Mouse (Mus musculus) MEL (cell line): Measurements from ENCODE around the gene Adtrp. TPM values are rescaled to one million over a fixed set of nuclear protein-coding genes. Genes with fewer than 3 reads are reported as not detected.

ENCODE experiments used
- DNase-seq: peaks from one replicate; pipeline ENCODE4 v3.0.0; 2011; ENCODE audit warnings: low read depth, low spot score
- H3K27ac ChIP-seq: 2 replicates; pipeline ENCODE4 v1.5.1; 2012; ENCODE audit warnings: low read depth, mild to moderate bottlenecking, control low read depth, low read length, moderate library complexity; ENCODE audit not compliant: control insufficient read depth
- H3K27me3 ChIP-seq, 2 experiments: fragments of 150-350 bp in 1 of 2; sonication (generic) in 1 of 2; 2 replicates each; pipeline ENCODE4 v1.6.1; 2012; ENCODE audit warnings: low read length in 2 of 2, mild to moderate bottlenecking in 2 of 2, improper control_type of control experiment in 1 of 2, moderate library complexity in 1 of 2; ENCODE audit not compliant: insufficient read depth in 2 of 2, control insufficient read depth in 1 of 2
- H3K36me3 ChIP-seq, 2 experiments: 2 replicates each; pipeline ENCODE4 v1.6.1; 2012 to 2014; ENCODE audit warnings: low read length in 2 of 2, improper control_type of control experiment in 1 of 2, inconsistent platforms in 1 of 2, mild to moderate bottlenecking in 1 of 2; ENCODE audit not compliant: insufficient read depth in 2 of 2, control insufficient read depth in 1 of 2
- H3K4me1 ChIP-seq, 2 experiments: fragments of 150-350 bp in 1 of 2; sonication (generic) in 1 of 2; 2 replicates each; pipeline ENCODE4 v1.6.1; 2012; ENCODE audit warnings: low read length in 2 of 2, improper control_type of control experiment in 1 of 2, mild to moderate bottlenecking in 1 of 2; ENCODE audit not compliant: insufficient read depth in 2 of 2, control insufficient read depth in 1 of 2
- H3K4me3 ChIP-seq, 2 experiments: fragments of 150-350 bp in 1 of 2; sonication (generic) in 1 of 2; 2 replicates each; pipeline ENCODE4 v1.5.1; 2012; ENCODE audit warnings: low read depth in 2 of 2, low read length in 2 of 2, mild to moderate bottlenecking in 2 of 2, moderate library complexity in 2 of 2, control low read depth in 1 of 2, improper control_type of control experiment in 1 of 2; ENCODE audit not compliant: control insufficient read depth in 1 of 2, insufficient read depth in 1 of 2
- H3K79me2 ChIP-seq: 2 replicates; pipeline ENCODE4 v1.6.1; 2012; ENCODE audit warnings: mild to moderate bottlenecking, low read length, moderate library complexity; ENCODE audit not compliant: control insufficient read depth, poor library complexity, insufficient read depth
- H3K9ac ChIP-seq: 2 replicates; pipeline ENCODE4 v1.6.1; 2012; ENCODE audit warnings: low read depth, mild to moderate bottlenecking, control low read depth, low read length, moderate library complexity; ENCODE audit not compliant: control insufficient read depth, poor library complexity, severe bottlenecking
- H3K9me3 ChIP-seq: fragments of 150-350 bp; sonication (generic); replicated peaks from 2 replicates; pipeline ENCODE4 v1.6.1; 2012; ENCODE audit warnings: mild to moderate bottlenecking, low read length, improper control_type of control experiment, moderate library complexity; ENCODE audit not compliant: insufficient read depth
- CHD1 ChIP-seq: IDR thresholded peaks from 2 replicates; pipeline ENCODE4 v1.6.1; 2012; ENCODE audit warnings: low read depth, mild to moderate bottlenecking, inconsistent platforms, low read length, improper control_type of control experiment
- CHD2 ChIP-seq: IDR thresholded peaks from 2 replicates; pipeline ENCODE4 v1.6.1; 2011; ENCODE audit warnings: low read length, improper control_type of control experiment
- CTCF ChIP-seq, 3 experiments: IDR thresholded peaks in 2 of 3; conservative IDR thresholded peaks in 1 of 3; 2 replicates each; pipeline ENCODE4 v1.5.1; 2011 to 2012; ENCODE audit warnings: low read length in 3 of 3, low read depth in 2 of 3, mild to moderate bottlenecking in 2 of 3, improper control_type of control experiment in 1 of 3, inconsistent platforms in 1 of 3, mixed read lengths in 1 of 3, moderate library complexity in 1 of 3; ENCODE audit not compliant: control insufficient read depth in 1 of 3, insufficient read depth in 1 of 3, poor library complexity in 1 of 3, severe bottlenecking in 1 of 3
- ELF1 ChIP-seq: IDR thresholded peaks from 2 replicates; pipeline ENCODE4 v1.6.1; 2014; ENCODE audit warnings: low read depth, mild to moderate bottlenecking, inconsistent platforms, low read length, improper control_type of control experiment, moderate library complexity
- EP300 ChIP-seq, 2 experiments: IDR thresholded peaks; 2 replicates each; pipeline ENCODE4 v1.6.1; 2011; ENCODE audit warnings: improper control_type of control experiment in 2 of 2, low read length in 2 of 2, low read depth in 1 of 2, mild to moderate bottlenecking in 1 of 2
- ETS1 ChIP-seq: IDR thresholded peaks from 2 replicates; pipeline ENCODE4 v1.6.1; 2012; ENCODE audit warnings: low read depth, mild to moderate bottlenecking, inconsistent platforms, low read length, improper control_type of control experiment, moderate library complexity
- GABPA ChIP-seq: IDR thresholded peaks from 2 replicates; pipeline ENCODE4 v1.6.1; 2012; ENCODE audit warnings: low read depth, mild to moderate bottlenecking, inconsistent platforms, low read length, improper control_type of control experiment, moderate library complexity
- HCFC1 ChIP-seq: IDR thresholded peaks from 2 replicates; pipeline ENCODE4 v1.6.1; 2012; ENCODE audit warnings: low read depth, mild to moderate bottlenecking, inconsistent platforms, low read length, improper control_type of control experiment, moderate library complexity
- KAT2A ChIP-seq: conservative IDR thresholded peaks from 2 replicates; pipeline ENCODE4 v1.6.1; 2012; ENCODE audit warnings: low read depth, low read length, improper control_type of control experiment, inconsistent platforms
- MAFK ChIP-seq: IDR thresholded peaks from 2 replicates; pipeline ENCODE4 v1.6.1; 2011; ENCODE audit warnings: low read depth, mild to moderate bottlenecking, low read length, improper control_type of control experiment, borderline replicate concordance
- MAZ ChIP-seq: IDR thresholded peaks from 2 replicates; pipeline ENCODE4 v1.6.1; 2012; ENCODE audit warnings: low read depth, mild to moderate bottlenecking, inconsistent platforms, low read length, improper control_type of control experiment
- MEF2A ChIP-seq: IDR thresholded peaks from 2 replicates; pipeline ENCODE4 v1.6.1; 2014; ENCODE audit warnings: low read depth, mild to moderate bottlenecking, inconsistent platforms, low read length, improper control_type of control experiment; ENCODE audit not compliant: poor library complexity, insufficient replicate concordance, severe bottlenecking; ENCODE audit errors: extremely low read depth
- MYB ChIP-seq: IDR thresholded peaks from 2 replicates; pipeline ENCODE4 v1.6.1; 2011; ENCODE audit warnings: mild to moderate bottlenecking, low read depth, low read length, improper control_type of control experiment
- NELFE ChIP-seq: IDR thresholded peaks from 2 replicates; pipeline ENCODE4 v1.6.1; 2011; ENCODE audit warnings: low read depth, low read length, improper control_type of control experiment
- NRF1 ChIP-seq: IDR thresholded peaks from 2 replicates; pipeline ENCODE4 v1.6.1; 2014; ENCODE audit warnings: low read depth, mild to moderate bottlenecking, inconsistent platforms, low read length, improper control_type of control experiment, moderate library complexity; ENCODE audit not compliant: poor library complexity, insufficient read depth, severe bottlenecking
- POLR2AphosphoS2 ChIP-seq: IDR thresholded peaks from 2 replicates; pipeline ENCODE4 v1.6.1; 2011; ENCODE audit warnings: low read length, improper control_type of control experiment
- RCOR1 ChIP-seq: IDR thresholded peaks from 2 replicates; pipeline ENCODE4 v1.6.1; 2012; ENCODE audit warnings: low read depth, mild to moderate bottlenecking, inconsistent platforms, low read length, improper control_type of control experiment
- TAL1 ChIP-seq: IDR thresholded peaks from 2 replicates; pipeline ENCODE4 v1.6.1; 2012; ENCODE audit warnings: mild to moderate bottlenecking, inconsistent platforms, low read length, moderate library complexity, mixed read lengths
- TBP ChIP-seq: IDR thresholded peaks from 2 replicates; pipeline ENCODE4 v1.8.0; 2011; ENCODE audit warnings: low read depth, low read length, improper control_type of control experiment
- TCF12 ChIP-seq: IDR thresholded peaks from 2 replicates; pipeline ENCODE4 v1.6.1; 2014; ENCODE audit warnings: low read depth, mild to moderate bottlenecking, inconsistent platforms, low read length, improper control_type of control experiment, moderate library complexity
- USF2 ChIP-seq, 2 experiments: IDR thresholded peaks; 2 replicates each; pipeline ENCODE4 v1.6.1; 2011 to 2012; ENCODE audit warnings: improper control_type of control experiment in 2 of 2, low read length in 2 of 2, borderline replicate concordance in 1 of 2, inconsistent platforms in 1 of 2, low read depth in 1 of 2, mild to moderate bottlenecking in 1 of 2; ENCODE audit not compliant: insufficient read depth in 1 of 2
- ZC3H11A ChIP-seq: IDR thresholded peaks from 2 replicates; pipeline ENCODE4 v1.6.1; 2012; ENCODE audit warnings: low read depth, mild to moderate bottlenecking, inconsistent platforms, low read length, improper control_type of control experiment
- ZKSCAN1 ChIP-seq: IDR thresholded peaks from 2 replicates; pipeline ENCODE4 v1.6.1; 2012; ENCODE audit warnings: low read depth, mild to moderate bottlenecking, inconsistent platforms, low read length, improper control_type of control experiment, moderate library complexity
- ZMIZ1 ChIP-seq: IDR thresholded peaks from 2 replicates; pipeline ENCODE4 v1.6.1; 2012; ENCODE audit warnings: low read depth, mild to moderate bottlenecking, inconsistent platforms, low read length, improper control_type of control experiment, moderate library complexity
- polyA plus RNA-seq, 2 experiments: library from polyadenylated mRNA; stranded (reverse) in 1 of 2; unstranded in 1 of 2; fragments of >175 nt in 1 of 2; fragments of >200 nt in 1 of 2; gene quantifications; 2 replicates each; pipeline versions ENCODE4 v1.2.1 to v1.2.4; 2012; ENCODE audit warnings: low replicate concordance in 2 of 2, low read depth in 1 of 2; ENCODE audit not compliant: insufficient read length in 2 of 2, insufficient read depth in 1 of 2, missing spikeins in 1 of 2
- total RNA-seq: library from RNA; depleted of rRNA; stranded (reverse); fragments of 300-350 nt; gene quantifications from 2 replicates; pipeline ENCODE4 v1.2.3, GENCODE M21; 2012

Gene Adtrp
- total and polyA plus RNA-seq, 3 experiments = not detected

DNA sequence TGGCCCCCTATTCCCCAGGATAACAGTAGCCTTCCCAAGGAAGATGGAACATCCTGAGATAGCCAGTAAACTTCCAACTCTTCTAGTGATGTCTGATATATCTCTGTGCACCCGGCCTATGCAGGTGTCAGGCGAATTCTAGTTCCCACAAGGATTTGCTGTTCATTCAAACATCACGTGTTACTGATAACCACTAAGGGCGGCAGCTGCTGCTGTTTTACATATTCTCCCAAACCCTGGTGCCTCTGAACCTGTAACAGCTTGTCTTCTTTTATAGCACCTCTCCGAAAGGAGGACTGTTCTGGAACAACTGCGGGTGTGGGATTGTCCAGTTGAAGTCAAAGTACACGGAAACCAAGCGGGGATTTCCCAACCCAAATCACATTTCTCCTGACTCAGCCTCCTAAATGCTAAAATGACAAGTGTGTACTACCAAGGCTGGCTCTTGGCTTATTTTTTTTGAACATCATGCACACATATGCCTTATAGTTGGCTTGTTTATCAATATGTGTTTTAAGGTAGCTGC lies 13.8 kb downstream of the Adtrp start:
- TF ChIP-seq HCFC1 = no peak
- no peak for TF ChIP-seq TBP
- no peak for TF ChIP-seq MAZ
- no peak for TF ChIP-seq EP300 (IDR thresholded peaks at IDR 0.05; ENCODE audit: low read depth in 1 of 2, low read length in 2 of 2)
- no peak for TF ChIP-seq GABPA
- no peak for TF ChIP-seq ZKSCAN1
- no peak for TF ChIP-seq ELF1
- TF ChIP-seq CHD2 = no peak
- no peak for TF ChIP-seq MEF2A
- no peak for TF ChIP-seq POLR2AphosphoS2
- TF ChIP-seq TCF12 = no peak
- TF ChIP-seq RCOR1 = no peak
- Histone ChIP-seq H3K27me3 (no peaks in the 10 kb centered on the region), H3K4me1 (no peaks in the 10 kb centered on the region), H3K27ac (no peak overlapping the region), H3K36me3 (no peaks in the 10 kb centered on the region), H3K4me3 (no peak overlapping the region), H3K9me3 (no peaks in the 10 kb centered on the region), H3K79me2 (no peaks in the 10 kb centered on the region), H3K9ac (no peak overlapping the region)
- DNase-seq = no peak

DNA sequence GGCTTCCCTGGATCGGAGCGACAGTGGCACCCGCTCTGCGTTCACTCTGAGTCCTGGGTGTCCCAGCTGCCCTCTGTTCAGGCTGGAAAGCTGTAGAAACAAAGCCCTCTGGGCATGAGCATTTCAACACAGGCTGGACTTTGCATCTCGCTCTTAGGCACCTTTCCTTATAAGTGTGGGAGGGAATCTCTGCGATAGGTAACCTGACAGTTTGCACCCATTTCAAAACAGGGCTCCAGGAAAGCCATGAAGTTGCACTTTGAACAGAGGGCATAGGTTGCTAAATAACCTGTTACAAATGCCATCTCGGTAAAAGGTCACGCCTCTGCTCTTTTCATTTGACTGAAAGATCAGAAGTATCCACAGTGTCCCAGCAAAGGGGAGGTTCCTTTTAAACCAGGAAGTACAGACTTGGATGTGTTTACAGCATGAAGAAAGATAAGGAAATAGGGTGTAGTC lies 19.2 kb downstream of the Adtrp start:
- Histone ChIP-seq H3K4me1 (no peaks in the 10 kb centered on the region), H3K27ac (no peak overlapping the region)
- no peak for DNase-seq

More for the DNA sequence above, 19.2 kb downstream of the Adtrp start:
- Histone ChIP-seq H3K36me3 (no peaks in the 10 kb centered on the region), H3K27me3 (no peaks in the 10 kb centered on the region), H3K79me2 (no peaks in the 10 kb centered on the region), H3K9ac (no peak overlapping the region), H3K4me3 (no peak overlapping the region), H3K9me3 (no peaks in the 10 kb centered on the region)
- no peak for TF ChIP-seq ZC3H11A
- no peak for TF ChIP-seq KAT2A
- TF ChIP-seq CHD1 = no peak
- no peak for TF ChIP-seq MYB
- no peak for TF ChIP-seq RCOR1
- TF ChIP-seq CTCF (IDR thresholded peaks at IDR 0.05 in 2 of 3, conservative IDR thresholded peaks at IDR 0.05 in 1 of 3; ENCODE audit: control insufficient read depth in 1 of 3, insufficient read depth in 1 of 3, low read depth in 2 of 3, low read length in 3 of 3, poor library complexity in 1 of 3, severe bottlenecking in 1 of 3) = no peak
- TF ChIP-seq NELFE = no peak
- no peak for TF ChIP-seq TAL1
- TF ChIP-seq ZMIZ1 = no peak
- no peak for TF ChIP-seq MAFK
- no peak for TF ChIP-seq NRF1
- TF ChIP-seq TBP = no peak
- no peak for TF ChIP-seq ETS1
- no peak for TF ChIP-seq USF2 (IDR thresholded peaks at IDR 0.05; ENCODE audit: borderline replicate concordance in 1 of 2, insufficient read depth in 1 of 2, low read depth in 1 of 2, low read length in 2 of 2)
- no peak for TF ChIP-seq ZKSCAN1
